Mouse (Mus musculus) cortical plate, adult 2 months (tissue): ENCODE measurements around the gene Ubap2.

ENCODE experiments used
- CTCF ChIP-seq: fragments of 200-500 bp; IDR thresholded peaks from 2 replicates; pipeline ENCODE4 v1.5.1; 2011; ENCODE audit warnings: mild to moderate bottlenecking, control low read depth, low read length; ENCODE audit not compliant: insufficient read depth; ENCODE audit errors: extremely low read depth
- POLR2A ChIP-seq: fragments of 200-500 bp; IDR thresholded peaks from 2 replicates; pipeline ENCODE4 v1.6.1; 2011; ENCODE audit warnings: mild to moderate bottlenecking, low read length, control low read depth; ENCODE audit not compliant: insufficient read depth; ENCODE audit errors: extremely low read depth

DNA sequence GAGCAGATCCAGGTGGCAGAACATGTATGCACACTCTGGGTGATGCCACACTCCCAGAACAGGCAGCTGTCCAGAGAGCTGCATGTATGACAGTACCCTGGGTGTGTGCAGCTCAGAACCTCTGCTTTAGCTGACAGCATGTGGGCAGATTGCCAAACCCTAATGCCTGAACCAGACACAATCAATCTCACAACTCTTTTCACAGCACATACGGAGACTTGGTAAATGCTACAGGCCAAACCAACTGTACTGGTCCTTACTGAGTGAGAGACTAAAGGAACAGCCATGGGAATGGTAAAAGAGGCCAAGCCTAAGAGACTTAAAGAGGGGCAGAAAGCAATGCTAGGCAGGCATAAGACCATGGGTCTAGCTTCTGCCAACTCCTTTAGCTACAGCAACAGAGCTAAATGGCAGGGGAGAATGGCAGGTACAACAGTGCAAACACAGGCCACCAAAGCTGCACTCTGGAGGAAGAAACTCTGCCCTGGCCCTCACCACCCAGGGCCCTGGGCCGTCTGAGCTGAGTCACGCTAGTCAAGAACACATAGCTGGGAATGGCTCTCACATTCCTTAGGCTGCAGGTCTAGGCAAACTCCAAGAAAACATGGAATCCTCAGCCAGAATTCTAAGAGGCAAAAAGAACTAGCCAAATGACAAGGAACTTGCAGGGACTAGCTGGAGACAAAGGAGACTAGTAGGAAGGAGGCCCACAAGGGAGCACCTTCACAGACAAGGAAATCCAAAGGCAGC, 77.9 kb downstream of the Ubap2 start:
- TF ChIP-seq CTCF (no peak), POLR2A (no peak)
